Comparison of ENCODE assay signal across 8 mouse cellular contexts in genomic region chr2:165883006-165883405, GRCm38 (mm10). TPM values are rescaled to one million over a fixed set of nuclear protein-coding genes. Genes with fewer than 3 reads are reported as not detected.
DNase-seq lines count a peak whose midpoint lies in the region; ATAC-seq and TF ChIP-seq lines count a peak whose summit lies in the region.

No protein-coding gene starts in this region.

- H3K27me3 ChIP-seq in heart, postnatal 0 days (ENCODE audit: control insufficient read depth, insufficient read depth, low read length), result no peaks in the 10 kb centered on the region
- H3K27me3 ChIP-seq in limb, embryonic 11.5 days (ENCODE audit: control insufficient read depth, insufficient read depth, low read length), result no peaks in the 10 kb centered on the region
- no peaks in the 10 kb centered on the region for H3K27me3 ChIP-seq in midbrain, embryonic 13.5 days

- peak overlapping the region; percentile 100 for H3K27ac ChIP-seq in heart, postnatal 0 days (ENCODE audit: low read depth)
- peak overlapping the region; percentile 98 for H3K27ac ChIP-seq in limb, embryonic 11.5 days (replicated peaks; ENCODE audit: low read depth, low read length)
- peak overlapping the region; percentile 100 for H3K27ac ChIP-seq in midbrain, embryonic 13.5 days

- peak; percentile 30 to 42 for DNase-seq in cerebellum, postnatal 25 days
- DNase-seq in cerebellum, adult 8-10 months, result no peak
- DNase-seq in c-Kit-positive CD71-positive TER-119-positive erythroid progenitor cells, embryonic 14.5 days (ENCODE audit: low spot score), result peak; percentile 37
- peak; percentile 71 for DNase-seq in heart, postnatal 0 days (ENCODE audit: low spot score)
- no peak for DNase-seq in limb, embryonic 11.5 days (ENCODE audit: low spot score)
- no peak for DNase-seq in retina, embryonic 14.5 days (ENCODE audit: low spot score)
- no peak for DNase-seq in ovary, adult 18-20 months (ENCODE audit: low spot score)

- H3K36me3 ChIP-seq in heart, postnatal 0 days (replicated peaks; ENCODE audit: control insufficient read depth, insufficient read depth, low read length), result no peaks in the 10 kb centered on the region
- no peaks in the 10 kb centered on the region for H3K36me3 ChIP-seq in limb, embryonic 11.5 days (ENCODE audit: control insufficient read depth, insufficient read depth, low read length)
- no peaks in the 10 kb centered on the region for H3K36me3 ChIP-seq in midbrain, embryonic 13.5 days

- no peaks in the 10 kb centered on the region for H3K9me3 ChIP-seq in heart, postnatal 0 days (replicated peaks; ENCODE audit: control insufficient read depth, low read length)
- H3K9me3 ChIP-seq in limb, embryonic 11.5 days (ENCODE audit: control insufficient read depth, low read length), result no peaks in the 10 kb centered on the region
- no peaks in the 10 kb centered on the region for H3K9me3 ChIP-seq in midbrain, embryonic 13.5 days

- H3K4me1 ChIP-seq in heart, postnatal 0 days (ENCODE audit: control insufficient read depth, insufficient read depth), result peaks cover 95% of the 10 kb centered on the region
- H3K4me1 ChIP-seq in limb, embryonic 11.5 days (ENCODE audit: control insufficient read depth, insufficient read depth, low read length), result peaks cover 93% of the 10 kb centered on the region
- peaks cover 97% of the 10 kb centered on the region for H3K4me1 ChIP-seq in midbrain, embryonic 13.5 days (replicated peaks)

- peak overlapping the region; percentile 26 for H3K4me3 ChIP-seq in heart, postnatal 0 days (ENCODE audit: low read depth, low read length)
- H3K4me3 ChIP-seq in limb, embryonic 11.5 days (ENCODE audit: low read depth, low read length), result peak overlapping the region; percentile 24
- peak overlapping the region; percentile 44 for H3K4me3 ChIP-seq in midbrain, embryonic 13.5 days (replicated peaks)

- H3K4me2 ChIP-seq in heart, postnatal 0 days (ENCODE audit: low read depth, low read length), result peak overlapping the region; percentile 58
- H3K4me2 ChIP-seq in limb, embryonic 11.5 days (ENCODE audit: low read depth, severe bottlenecking), result peak overlapping the region; percentile 51
- H3K4me2 ChIP-seq in midbrain, embryonic 13.5 days (replicated peaks), result peak overlapping the region; percentile 83

- H3K9ac ChIP-seq in heart, postnatal 0 days (replicated peaks; ENCODE audit: low read depth, low read length), result peak overlapping the region; percentile 59
- H3K9ac ChIP-seq in limb, embryonic 11.5 days (ENCODE audit: low read length), result peak overlapping the region; percentile 34; the same call in 1 of the 2 replicates
- H3K9ac ChIP-seq in midbrain, embryonic 13.5 days (replicated peaks), result peak overlapping the region; percentile 79

- TF ChIP-seq CTCF in heart, postnatal 0 days (IDR thresholded peaks at IDR 0.05; ENCODE audit: low read depth), result 0 out of 2 replicates have a peak, but pooled peaks have one; percentile 9

- TF ChIP-seq EP300 in heart, postnatal 0 days (IDR thresholded peaks at IDR 0.05; ENCODE audit: low read depth), result no peak

- ATAC-seq in heart, postnatal 0 days (ENCODE audit: insufficient read depth, low read depth), result no peak
- no peak for ATAC-seq in limb, embryonic 11.5 days (ENCODE audit: insufficient number of reproducible peaks, low FRiP score, low TSS enrichment, low read depth)
- ATAC-seq in midbrain, embryonic 13.5 days, result no peak

- 6% methylated on average over 6 of the region's 6 CpGs for WGBS in heart, postnatal 0 days
- 15% methylated on average over 6 of the region's 6 CpGs for whole genome bisulfite sequencing in limb, embryonic 11.5 days
- WGBS in midbrain, embryonic 13.5 days, result 19% methylated on average over 6 of the region's 6 CpGs

RNA-seq across cellular contexts. Expression of gene Zmynd8, which starts 15.8 kb away (rescaled TPM):
- 19.2 and 48.1 TPM in 2 replicates for total RNA-seq in heart, postnatal 0 days (2014; rRNA removed; ENCODE audit: low replicate concordance)
- polyA plus RNA-seq in heart, postnatal 0 days (2015; fragmentation: Nextera tagmentation; extraction: Ambion mirVana), result 35.3 and 35.4 TPM in 2 replicates
- 43.5 and 46.9 TPM in 2 replicates for polyA plus RNA-seq in limb, embryonic 11.5 days (2014; fragmentation: Nextera tagmentation; extraction: Ambion mirVana)
- polyA plus RNA-seq in midbrain, embryonic 13.5 days (2015; fragmentation: Nextera tagmentation; extraction: Ambion mirVana), result 85.4 and 86.8 TPM in 2 replicates

Comparison
In these comparisons a context has a peak if more than half of its experiments do, and no peak if none do; other contexts are left out.
1. DNase-seq: peak in cerebellum, postnatal 25 days (2 of 2), c-Kit-positive CD71-positive TER-119-positive erythroid progenitor cells, embryonic 14.5 days (single experiment) and heart, postnatal 0 days (single experiment); none in cerebellum, adult 8-10 months (single experiment), limb, embryonic 11.5 days (single experiment), retina, embryonic 14.5 days (single experiment) and ovary, adult 18-20 months (single experiment).
2. Peak in every context shown above with its lines, with median percentiles within 50 percentile points of each other: H3K27ac ChIP-seq, H3K4me2 ChIP-seq, H3K4me3 ChIP-seq and H3K9ac ChIP-seq.